Mouse (Mus musculus) Muller cell, postnatal 12 days (primary cell): ENCODE measurements at regions not wholly inside any gene's neighbourhood (a gene's known extent, or its start where the extent isn't known, plus 50 kb on each side); places are given as distances from the start of the nearest gene placed in this dataset.

Experiments used
- DNase-seq: peaks from one replicate; pipeline ENCODE4 v3.0.0-alpha.2; 2015; ENCODE audit errors: inconsistent ontology term

GRCm38 (mm10) chr6:15865271-15865670 is 144.8 kb downstream of the Mdfic start:
- peak; percentile 71 for DNase-seq

GRCm38 (mm10) chr6:15882288-15882903 is 161.9 kb downstream of the Mdfic start:
- DNase-seq = no peak

- no peak for DNase-seq
Measured at GRCm38 (mm10) chr6:15893066-15893465, 172.6 kb downstream of the Mdfic start.

GRCm38 (mm10) chr6:15900495-15900894 is 180.0 kb downstream of the Mdfic start:
- no peak for DNase-seq

- no peak for DNase-seq
Measured at GRCm38 (mm10) chr6:15902665-15903274, 182.3 kb downstream of the Mdfic start.

- DNase-seq = no peak
Measured at GRCm38 (mm10) chr6:15910420-15911167, 190.1 kb downstream of the Mdfic start.

GRCm38 (mm10) chr6:15929650-15930049 is 209.2 kb downstream of the Mdfic start:
- DNase-seq = no peak

- no peak for DNase-seq
Measured at GRCm38 (mm10) chr6:15950251-15950650, 229.8 kb downstream of the Mdfic start.

- DNase-seq = no peak
Measured at GRCm38 (mm10) chr6:15987334-15987733, 266.9 kb downstream of the Mdfic start.
